Mouse (Mus musculus) kidney, embryonic 16.5 days (tissue): ENCODE measurements around the gene Cop1. TPM values are rescaled to one million over a fixed set of nuclear protein-coding genes. Genes with fewer than 3 reads are reported as not detected.

Experiments
- ATAC-seq: fragments of 200-750 bp; cut with Nextera tagmentation; 2 replicates; pipeline ENCODE4 v1.8.0; 2017; ENCODE audit warnings: moderate TSS enrichment; ENCODE audit not compliant: low FRiP score, low TSS enrichment
- H3K27ac ChIP-seq: fragments of 300-500 bp; sonication (generic); 2 replicates; pipeline ENCODE4 v1.5.1; 2014; ENCODE audit warnings: low read length
- H3K27me3 ChIP-seq: fragments of 300-500 bp; sonication (generic); 2 replicates; pipeline ENCODE4 v1.6.1; 2014; ENCODE audit warnings: low read length, control low read depth, mixed read lengths; ENCODE audit not compliant: insufficient read depth
- H3K36me3 ChIP-seq: fragments of 300-500 bp; sonication (generic); 2 replicates; pipeline ENCODE4 v1.6.1; 2014; ENCODE audit warnings: low read length, control low read depth, mixed read lengths; ENCODE audit not compliant: insufficient read depth
- H3K4me1 ChIP-seq: fragments of 300-500 bp; sonication (generic); 2 replicates; pipeline ENCODE4 v1.6.1; 2014; ENCODE audit warnings: low read length, control low read depth, mixed read lengths; ENCODE audit not compliant: insufficient read depth
- H3K4me2 ChIP-seq: fragments of 300-500 bp; sonication (generic); replicated peaks from 2 replicates; pipeline ENCODE4 v1.6.1; 2014; ENCODE audit warnings: low read depth, low read length
- H3K4me3 ChIP-seq: fragments of 300-500 bp; sonication (generic); 2 replicates; pipeline ENCODE4 v1.5.1; 2014; ENCODE audit warnings: mild to moderate bottlenecking, low read length
- H3K9ac ChIP-seq: fragments of 300-500 bp; sonication (generic); replicated peaks from 2 replicates; pipeline ENCODE4 v1.6.1; 2014; ENCODE audit warnings: low read length
- H3K9me3 ChIP-seq: fragments of 300-500 bp; sonication (generic); 2 replicates; pipeline ENCODE4 v1.6.1; 2016; ENCODE audit warnings: low read length, control low read depth
- WGBS: fragments of 180-500 bp; shearing (Covaris S2); extraction: QIAGEN DNeasy Blood & Tissue Kit; methylation state at CpG from one replicate; pipeline ENCODE4 v1.1.7; 2014; 5-methylcytosine and 5-hydroxymethylcytosine counted together
- microRNA-seq: library from miRNA; unstranded; fragments of <30 nt; microRNA quantifications from one replicate; pipeline ENCODE4, GENCODE M21; 2016
- polyA plus RNA-seq: library from polyadenylated mRNA; unstranded; fragments of >200 nt; fragmentation: Nextera tagmentation; extraction: Ambion mirVana; gene quantifications from 2 replicates; pipeline ENCODE4 v1.2.1, GENCODE M21; 2015

Gene Cop1
- polyA plus RNA-seq, 1 experiment from 2014 or later = 15.7 TPM

DNA sequence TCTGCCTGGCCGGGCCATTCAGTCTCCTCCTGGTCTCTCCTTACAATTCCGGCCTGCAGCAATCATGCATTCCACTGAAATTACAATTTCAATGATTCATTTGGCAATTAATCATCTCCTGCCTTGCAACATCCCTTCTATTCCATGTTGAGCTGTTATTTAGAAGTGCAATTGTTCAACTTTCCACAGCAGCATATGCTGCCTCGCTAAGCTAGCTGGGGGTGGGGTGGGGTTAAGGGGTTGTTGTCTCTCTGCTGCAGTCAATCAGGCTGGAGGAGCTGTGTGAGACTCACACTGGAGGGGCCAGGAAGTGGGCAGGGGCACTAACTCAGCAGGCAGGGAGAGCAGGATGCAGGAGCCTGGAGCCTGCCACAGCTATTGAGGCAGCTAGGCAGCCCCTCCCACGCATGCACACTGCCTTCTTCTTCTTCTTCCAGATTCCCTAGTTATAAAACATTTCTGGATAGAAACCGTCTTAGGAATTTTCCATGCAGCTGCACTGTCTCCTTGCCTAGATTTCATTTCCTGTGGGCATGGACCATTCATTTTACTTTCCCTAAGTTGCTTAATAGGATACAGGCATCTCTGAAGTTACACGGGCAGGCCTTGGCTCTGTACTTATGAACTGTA, 161.1 kb downstream of the Cop1 start:
- WGBS = 7% methylated on average over 6 of the region's 6 CpGs
- Histone ChIP-seq H3K36me3 (no peaks in the 10 kb centered on the region), H3K27ac (0 out of 2 replicates have a peak overlapping the region, but pooled peaks have one; percentile 50), H3K9ac (no peak overlapping the region), H3K4me1 (peaks cover 15% of the 10 kb centered on the region), H3K9me3 (no peaks in the 10 kb centered on the region), H3K4me3 (no peak overlapping the region), H3K27me3 (peaks cover 4% of the 10 kb centered on the region; the same call in 1 of the 2 replicates), H3K4me2 (no peak overlapping the region)
- ATAC-seq = peak; percentile 59; the same call in 1 of the 2 replicates

DNA sequence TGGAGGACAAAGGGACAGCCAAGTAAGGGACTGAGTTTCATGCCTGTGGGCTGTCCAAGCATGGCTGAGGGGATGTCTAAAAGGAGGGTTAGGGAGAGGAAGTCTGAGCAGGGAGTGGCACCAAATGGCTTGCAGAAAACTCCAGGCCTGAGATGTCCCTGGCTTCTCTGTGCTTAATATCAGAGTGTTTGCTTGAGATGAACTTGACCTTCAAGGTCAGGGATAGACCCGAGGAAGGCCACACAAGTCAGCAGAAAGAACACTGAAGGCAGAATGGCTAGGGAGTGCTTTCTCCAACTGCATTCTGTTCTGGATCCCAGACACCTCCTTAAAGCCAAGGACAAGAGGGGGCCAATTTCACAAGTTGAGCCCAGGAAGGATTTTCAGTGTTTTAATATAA, 161.8 kb downstream of the Cop1 start:
- no peak overlapping the region for H3K27ac ChIP-seq
- no peaks in the 10 kb centered on the region for H3K36me3 ChIP-seq
- H3K4me3 ChIP-seq = no peak overlapping the region
- H3K4me2 ChIP-seq = no peak overlapping the region
- peaks cover 4% of the 10 kb centered on the region; the same call in 1 of the 2 replicates for H3K27me3 ChIP-seq
- H3K9ac ChIP-seq = no peak overlapping the region
- no peaks in the 10 kb centered on the region for H3K9me3 ChIP-seq
- ATAC-seq = no peak
- 31% methylated on average over 1 of the region's 1 CpGs for WGBS
- peaks cover 11% of the 10 kb centered on the region for H3K4me1 ChIP-seq

DNA sequence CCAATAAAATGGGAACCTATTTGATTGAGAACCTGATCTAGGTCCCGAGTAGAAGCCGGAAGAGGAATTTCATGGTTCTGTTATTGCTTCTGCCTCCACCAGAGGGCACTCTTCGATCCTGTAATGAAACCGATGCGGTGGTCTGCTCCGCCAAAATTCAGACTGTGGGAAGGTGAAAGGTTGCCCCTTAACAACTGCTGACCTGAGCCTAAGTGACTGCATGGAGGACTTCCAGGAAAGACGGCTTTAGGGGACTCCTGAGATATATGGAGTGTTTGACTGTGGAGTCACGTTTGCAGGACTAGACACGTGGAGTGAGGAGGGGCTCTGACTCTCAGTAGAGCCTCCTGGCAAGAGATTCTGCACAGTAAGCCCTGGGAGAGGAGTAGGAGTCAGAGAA, 164.4 kb downstream of the Cop1 start:
- Histone ChIP-seq H3K27ac (no peak overlapping the region), H3K36me3 (no peaks in the 10 kb centered on the region), H3K4me3 (peak overlapping the region; percentile 14; the same call in 1 of the 2 replicates), H3K4me2 (peak overlapping the region; percentile 44), H3K9me3 (no peaks in the 10 kb centered on the region), H3K27me3 (peaks cover 4% of the 10 kb centered on the region; the same call in 1 of the 2 replicates), H3K4me1 (peaks cover 10% of the 10 kb centered on the region), H3K9ac (no peak overlapping the region)
- WGBS = 4% methylated on average over 9 of the region's 9 CpGs
- ATAC-seq = peak; percentile 66; the same call in 1 of the 2 replicates

Small RNA genes within 50 kb of the gene (microRNA-seq; reads per million reads assigned to microRNA genes)
- gene Mir1843b = 15.0 reads per million, percentile 35 among the genes with 10 or more reads in this experiment
